Mouse (Mus musculus): ENCODE measurements at regions not wholly inside any gene's neighbourhood (a gene's known extent, or its start where the extent isn't known, plus 50 kb on each side); places are given as distances from the start of the nearest gene placed in this dataset.

DNA sequence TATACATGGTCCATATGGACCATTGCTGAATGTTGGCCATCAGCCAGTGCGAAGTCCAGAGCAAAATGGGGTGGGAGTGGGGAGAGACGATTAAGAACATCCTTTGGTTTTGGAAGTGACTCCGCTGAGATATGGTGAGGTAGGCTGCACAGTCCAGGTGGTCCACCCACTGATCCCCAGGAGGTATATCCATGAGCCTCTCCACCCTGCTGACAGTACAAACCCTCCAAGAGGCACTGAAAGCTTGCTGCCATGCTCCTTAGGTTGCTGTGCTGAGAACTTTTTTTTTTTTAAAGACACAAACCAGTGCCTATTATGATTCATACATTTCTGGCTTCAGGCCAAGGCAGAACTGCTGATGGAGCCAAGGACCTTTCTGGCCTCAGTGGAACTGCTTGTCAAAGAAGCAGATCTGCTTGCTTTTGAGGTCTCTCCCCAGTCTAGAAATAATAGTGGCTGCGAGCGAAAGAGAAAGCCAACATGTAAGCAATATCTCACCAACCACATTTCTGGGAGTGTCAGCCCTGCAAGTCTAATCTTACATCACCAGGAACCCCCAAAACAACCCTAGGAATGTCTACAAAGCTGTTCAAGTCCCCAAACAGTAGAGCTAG is 105.1 kb upstream of the Med14 start:
- no peak for TF ChIP-seq POLR2A (IDR thresholded peaks at IDR 0.05; ENCODE audit: insufficient read depth, low read length)
- TF ChIP-seq EP300 (IDR thresholded peaks at IDR 0.05; ENCODE audit: insufficient read depth, low read depth, low read length), result no peak
- TF ChIP-seq CTCF (IDR thresholded peaks at IDR 0.05; ENCODE audit: low read depth, low read length), result no peak
